Mouse (Mus musculus) frontal cortex, adult (tissue): ENCODE data around the gene Dnajc3.

Experiments
- ATAC-seq: cut with Nextera tagmentation; 2 replicates; pipeline ENCODE4 v1.9.2; 2017; ENCODE audit warnings: mild to moderate bottlenecking, moderate library complexity, mixed read lengths; ENCODE audit not compliant: low TSS enrichment

Gene Dnajc3

DNA sequence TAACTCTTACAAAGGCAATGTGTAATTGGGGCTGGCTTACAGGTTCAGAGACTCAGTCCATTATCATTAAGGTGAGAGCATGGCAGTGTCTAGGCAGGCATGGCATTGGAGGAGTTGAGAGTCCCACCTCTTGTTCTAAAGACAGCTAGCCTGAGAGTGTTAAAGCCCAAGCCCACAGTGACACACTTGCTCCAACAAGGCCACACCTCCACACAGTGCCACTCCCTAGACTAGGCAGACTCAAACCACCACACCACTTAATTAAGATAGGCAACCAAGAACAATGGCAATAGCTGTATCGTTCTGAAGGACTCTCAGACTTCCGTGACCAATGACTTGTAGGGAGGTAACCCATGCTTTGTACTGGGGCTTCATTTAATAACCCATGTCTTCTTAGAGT, 7.0 kb upstream of the Dnajc3 start:
- no peak for ATAC-seq

DNA sequence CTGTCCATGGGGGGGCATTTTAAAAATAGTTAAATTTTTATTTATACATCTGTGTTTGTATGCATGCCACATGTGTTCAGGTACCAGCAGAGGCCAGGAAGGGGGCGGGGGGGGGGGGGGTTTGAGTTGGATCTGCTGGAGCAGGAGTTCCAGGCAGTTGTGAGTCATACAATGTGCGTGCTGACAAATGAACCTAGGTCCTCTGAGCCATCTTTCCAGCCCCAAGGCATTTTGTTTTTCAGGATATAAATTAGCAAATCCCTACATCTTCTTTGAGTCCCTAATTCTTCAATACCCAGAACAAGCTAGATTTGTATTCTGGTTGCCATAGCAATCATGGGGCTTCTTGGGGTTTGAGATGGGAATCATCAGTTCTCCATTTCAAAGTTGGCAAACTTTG, 6.6 kb upstream of the Dnajc3 start:
- no peak for ATAC-seq

DNA sequence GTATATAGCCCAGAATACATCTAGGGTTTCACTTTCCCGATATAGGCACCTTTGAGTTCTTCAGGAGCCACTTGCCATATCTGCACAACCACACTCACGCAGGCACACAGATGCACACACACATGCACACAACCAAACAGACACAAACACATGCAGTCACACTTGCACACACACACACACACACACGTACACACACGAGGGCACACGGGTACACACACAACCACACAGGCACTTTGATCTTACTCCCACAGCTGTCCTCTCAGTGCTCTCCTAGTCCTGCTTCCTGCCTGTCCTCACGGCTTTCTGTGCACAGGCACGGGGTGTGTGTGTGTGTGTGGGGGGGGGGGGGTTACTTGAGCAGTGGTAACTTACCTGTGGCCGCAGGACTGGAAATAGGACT, 4.8 kb upstream of the Dnajc3 start:
- ATAC-seq = no peak

DNA sequence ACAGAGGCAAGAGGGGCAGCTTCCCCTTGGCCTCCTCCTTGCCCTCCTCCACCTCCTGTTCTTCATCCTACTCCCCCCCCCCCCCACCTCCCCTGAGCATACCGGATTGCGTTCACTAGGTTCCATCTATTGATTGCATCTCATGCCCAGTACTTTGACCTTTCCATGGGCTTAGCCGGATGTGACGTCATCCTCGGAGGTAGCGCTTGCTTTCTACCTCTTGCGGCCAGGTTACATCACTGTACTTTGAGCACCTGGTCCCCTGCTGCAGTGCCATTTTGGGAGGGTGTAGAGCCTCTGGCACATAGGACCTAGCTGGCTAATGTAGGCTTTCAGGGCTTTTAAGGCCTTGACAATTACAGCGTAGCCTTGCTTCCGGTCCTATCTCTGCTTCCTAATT, 3.1 kb upstream of the Dnajc3 start:
- ATAC-seq = no peak

DNA sequence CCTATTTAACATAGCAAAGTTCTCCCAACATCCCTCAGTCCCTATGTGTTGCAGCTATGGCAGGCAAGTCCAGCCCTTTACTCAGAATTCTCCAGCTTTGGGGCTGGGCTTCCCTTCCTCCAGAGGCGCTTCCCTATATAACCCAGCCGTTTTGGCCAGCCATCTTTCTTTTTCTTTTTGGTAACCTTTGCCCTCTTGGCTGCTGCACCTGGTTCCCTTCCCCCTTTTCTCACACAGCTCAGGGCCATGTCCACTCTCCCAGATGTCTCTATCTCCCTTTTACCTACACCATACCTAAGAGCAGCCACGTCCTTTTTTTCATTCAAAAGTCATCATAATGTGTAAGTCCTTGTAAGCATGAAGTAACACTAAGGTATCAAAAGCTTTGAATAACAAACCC, 1.5 kb upstream of the Dnajc3 start:
- no peak for ATAC-seq

DNA sequence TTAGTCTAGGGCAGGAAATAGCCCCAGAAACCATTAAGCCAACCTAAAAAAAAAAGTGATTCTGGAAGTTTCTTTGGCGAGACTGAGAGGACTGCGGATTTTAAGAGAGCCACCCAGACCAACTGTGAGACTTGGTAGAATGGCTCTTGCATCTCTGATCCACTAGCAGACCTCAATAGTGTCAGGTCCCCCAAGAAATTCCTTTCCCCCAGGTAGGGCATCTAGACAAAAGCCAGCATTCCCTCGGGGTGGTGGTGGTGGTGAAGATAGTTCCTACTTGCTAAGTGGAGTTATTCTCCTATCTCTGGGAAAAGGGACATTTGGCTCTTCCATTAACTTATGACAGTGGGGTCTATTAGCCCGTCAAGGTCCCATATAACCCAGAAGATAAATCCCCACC, 824 bp upstream of the Dnajc3 start:
- no peak for ATAC-seq

DNA sequence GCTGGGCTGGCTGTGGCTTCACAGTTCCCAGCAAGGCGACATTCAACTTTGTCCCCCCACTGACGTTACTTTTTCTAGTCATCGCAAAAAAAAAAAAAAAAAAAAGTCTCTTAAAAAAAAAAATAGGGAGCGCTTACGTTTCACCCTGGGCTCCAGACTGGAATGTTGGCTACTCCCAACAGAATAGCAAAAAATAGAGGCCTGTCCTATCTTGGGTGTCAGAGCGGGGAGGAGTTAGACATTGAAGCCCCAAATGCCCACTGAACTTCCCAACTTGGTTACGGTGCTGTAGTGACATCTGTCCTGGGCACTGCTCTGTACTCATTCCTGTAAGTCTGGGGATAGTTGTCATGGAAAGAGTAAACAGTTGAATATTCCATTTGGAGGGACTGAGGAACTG, 775 bp downstream of the Dnajc3 start:
- ATAC-seq = no peak

DNA sequence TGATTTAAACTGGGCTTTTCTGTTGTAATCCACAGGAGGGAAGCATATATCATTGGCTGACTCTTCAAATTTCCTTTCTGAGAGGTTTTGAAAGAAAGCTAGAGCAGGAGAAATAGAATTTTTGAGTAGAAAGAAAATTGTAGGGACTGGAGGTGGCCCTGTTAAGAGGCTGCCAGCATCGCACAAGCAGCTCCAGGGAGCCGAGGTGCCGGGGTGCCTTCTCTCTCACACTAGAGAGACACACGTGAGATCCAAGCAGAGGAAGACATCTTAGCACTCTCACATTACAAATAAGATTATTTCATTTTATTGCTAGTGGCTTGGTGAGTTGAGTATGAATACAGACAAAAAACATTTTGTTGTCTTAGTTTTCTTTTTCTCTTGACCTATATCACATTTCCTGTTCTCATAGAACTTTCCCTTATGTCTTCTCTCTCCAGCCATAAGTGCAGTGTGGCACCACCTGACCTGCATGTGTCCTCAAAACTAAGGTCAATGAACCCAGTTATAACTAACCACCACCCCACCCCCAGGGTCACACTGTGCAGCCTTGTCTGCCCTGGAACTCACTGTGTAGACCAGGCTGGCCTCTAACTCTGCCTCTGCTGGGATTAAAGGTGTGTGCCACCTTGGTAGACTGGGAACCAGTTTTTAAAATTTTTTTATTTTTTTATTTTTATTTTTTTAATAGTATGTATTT, 3.2 kb downstream of the Dnajc3 start:
- ATAC-seq = no peak

DNA sequence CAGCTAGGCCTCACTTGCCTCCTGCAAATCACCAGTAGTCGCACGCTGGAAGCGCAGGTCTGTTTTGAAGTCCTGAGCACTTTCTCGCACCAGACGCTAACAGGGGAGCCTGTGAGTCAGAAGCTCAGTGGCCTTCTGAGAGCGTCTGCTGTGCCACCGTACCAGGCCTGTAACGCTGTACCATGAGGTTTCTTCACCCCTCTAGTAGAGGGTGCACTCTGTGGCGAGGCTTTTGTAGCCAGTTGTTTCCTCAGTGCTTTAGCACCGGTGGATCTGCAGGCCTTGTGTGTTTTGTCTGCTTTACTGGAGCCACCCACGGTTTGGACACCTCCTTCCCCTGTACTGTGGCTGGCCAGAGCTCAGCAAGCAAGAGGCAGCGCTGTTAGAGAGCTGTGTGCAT, 4.3 kb downstream of the Dnajc3 start:
- ATAC-seq = peak; percentile 21

DNA sequence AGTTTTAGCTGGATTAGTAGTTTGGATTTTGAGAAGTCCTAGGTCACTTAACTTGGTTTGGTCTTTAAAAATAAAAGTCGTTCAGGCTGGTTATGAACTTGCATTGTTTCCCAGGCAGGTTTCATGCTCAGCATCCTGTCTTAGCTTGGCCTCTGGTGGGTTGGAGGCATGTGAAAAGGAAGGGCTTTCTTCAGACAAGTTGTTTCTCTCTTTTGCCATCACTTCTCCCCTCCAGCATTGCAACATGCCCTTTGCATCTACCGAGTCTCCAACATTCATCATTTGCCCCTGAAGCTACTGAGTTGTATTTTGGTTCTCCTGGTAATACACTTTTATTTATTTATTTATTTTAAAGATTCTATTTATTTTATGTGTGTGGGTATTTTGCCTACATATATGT, 6.9 kb downstream of the Dnajc3 start:
- no peak for ATAC-seq

DNA sequence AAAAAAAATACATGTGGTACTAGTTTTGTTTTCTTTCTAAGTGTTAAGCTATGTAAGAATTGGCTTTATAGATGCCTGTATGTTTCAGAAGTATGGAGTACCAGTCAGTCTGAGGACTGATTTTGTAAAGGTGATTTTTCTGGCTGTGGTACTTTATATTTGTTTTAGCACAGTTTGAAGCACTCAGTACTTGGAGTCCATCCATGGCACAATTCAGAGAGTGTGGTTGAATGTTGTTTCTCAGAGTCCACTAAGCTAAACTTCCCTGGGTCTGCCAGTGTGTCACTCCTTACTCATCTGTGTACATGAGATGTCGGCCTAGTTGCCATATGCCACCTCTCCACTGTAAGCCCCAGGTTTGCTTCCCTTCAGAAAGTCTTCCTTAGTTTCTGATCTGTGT, 11.1 kb downstream of the Dnajc3 start:
- ATAC-seq = no peak

DNA sequence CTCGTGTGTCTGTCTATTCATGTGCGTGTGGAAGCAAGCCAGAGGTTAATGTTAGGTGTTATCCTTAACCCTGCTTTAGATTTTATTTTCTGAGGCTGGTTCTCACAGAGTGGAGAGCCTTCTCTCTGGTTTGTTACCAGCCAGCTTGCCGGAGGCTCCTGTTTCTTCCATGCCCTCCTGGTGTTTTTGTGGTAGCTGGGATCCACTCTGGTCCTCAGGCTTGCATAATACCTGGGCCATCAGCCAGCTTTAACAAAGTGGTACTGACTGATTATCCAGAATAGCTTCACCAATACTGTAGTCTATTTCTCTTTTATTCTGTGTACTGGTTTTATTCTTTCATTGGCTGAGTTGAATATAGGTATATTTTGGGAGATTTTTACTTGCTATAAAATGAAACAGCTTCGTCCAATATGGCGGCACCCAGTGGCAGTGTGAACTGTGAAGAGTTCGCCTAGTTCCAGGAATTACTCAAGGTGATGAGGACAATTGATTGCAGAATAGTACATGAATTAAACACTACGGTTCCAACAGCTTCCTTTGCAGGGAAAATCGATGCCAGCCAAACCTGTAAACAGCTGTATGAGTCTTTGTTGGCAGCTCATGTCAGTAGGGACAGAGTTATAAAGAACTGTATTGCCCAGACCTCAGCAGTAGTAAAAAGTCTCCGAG, 14.3 kb downstream of the Dnajc3 start:
- no peak for ATAC-seq

DNA sequence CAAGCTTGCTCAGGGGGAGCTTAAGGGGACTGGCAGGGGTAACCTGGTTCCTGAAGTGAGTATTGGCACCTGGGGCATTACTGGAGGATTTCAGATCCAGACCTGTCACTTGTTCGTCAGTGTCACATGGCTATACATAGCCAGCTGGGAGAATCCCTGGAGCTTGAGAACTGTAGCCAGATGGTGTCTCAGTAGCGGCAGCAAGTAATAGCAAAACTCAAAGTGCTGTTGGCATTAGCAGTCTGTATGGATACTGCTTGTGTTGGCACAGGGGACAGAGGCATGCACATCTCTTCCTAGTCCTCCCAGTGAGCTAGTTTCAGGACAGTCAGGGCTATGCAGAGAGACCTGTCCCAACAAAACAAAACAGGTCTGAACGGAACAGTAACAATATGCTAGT, 20.2 kb downstream of the Dnajc3 start:
- ATAC-seq = peak; percentile 50

DNA sequence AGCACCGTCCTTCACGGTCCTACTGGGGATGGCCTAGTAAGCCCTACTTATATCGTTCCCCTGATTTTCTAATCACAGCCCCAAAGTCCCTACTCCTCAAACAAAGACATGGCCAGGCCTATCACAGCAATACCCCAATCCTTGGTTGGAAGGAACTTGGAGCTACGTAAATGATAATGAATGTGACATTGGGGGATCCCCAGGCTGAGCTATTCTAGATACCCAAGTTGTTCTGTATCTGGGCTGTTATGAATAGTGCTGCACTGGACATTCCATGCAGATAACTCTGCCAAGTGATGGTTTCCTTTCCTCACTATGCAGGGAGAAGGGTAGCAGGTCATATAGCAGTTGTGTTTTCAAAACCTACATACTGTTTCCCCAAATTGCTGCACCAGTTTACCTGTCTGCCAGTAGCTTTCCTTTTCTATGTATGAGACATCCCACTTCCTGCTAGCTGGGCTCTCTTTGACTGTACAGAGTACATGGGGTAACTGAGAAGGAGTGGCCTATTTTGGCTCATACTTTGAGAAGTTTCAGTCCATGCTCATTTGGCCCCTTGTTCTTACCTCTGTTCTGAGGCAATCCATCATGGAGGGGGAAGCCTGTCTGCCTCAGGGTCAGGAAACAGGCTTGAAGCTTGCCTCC, 27.7 kb downstream of the Dnajc3 start:
- no peak for ATAC-seq

DNA sequence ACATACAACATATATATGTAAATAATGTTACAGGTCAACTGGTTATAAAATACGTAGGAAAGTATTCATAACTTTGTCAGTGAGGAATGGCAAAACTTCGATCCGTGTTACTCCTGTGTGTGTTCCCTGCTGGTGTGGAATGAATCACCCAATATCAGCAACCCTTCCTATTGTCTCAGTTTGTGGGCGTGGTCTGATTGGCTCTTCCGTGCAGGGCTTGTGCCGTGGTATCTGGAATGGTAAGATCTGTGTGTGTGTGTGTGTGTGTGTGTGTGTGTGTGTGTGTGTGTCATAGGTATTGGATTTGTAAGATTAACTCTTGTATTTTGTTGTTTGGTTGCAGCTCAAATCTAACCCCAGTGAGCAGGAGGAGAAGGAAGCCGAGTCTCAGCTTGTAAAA, 29.9 kb downstream of the Dnajc3 start:
- no peak for ATAC-seq

DNA sequence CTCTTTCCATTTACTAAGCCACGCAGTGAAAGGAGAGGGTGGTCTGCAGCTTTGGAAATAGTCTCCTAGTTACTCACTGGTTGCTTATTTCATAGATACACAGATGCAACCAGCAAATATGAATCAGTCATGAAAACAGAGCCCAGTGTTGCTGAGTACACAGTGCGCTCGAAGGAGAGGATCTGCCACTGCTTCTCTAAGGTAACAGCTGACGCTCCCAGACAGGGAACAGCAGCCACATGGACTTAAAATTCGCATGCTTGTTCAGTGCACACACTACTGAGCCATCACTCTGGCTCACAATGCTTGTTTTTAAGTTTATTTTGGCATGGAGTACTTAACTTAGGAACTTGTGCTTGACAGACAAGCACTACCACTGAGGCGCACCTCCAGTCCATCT, 34.5 kb downstream of the Dnajc3 start:
- ATAC-seq = no peak

DNA sequence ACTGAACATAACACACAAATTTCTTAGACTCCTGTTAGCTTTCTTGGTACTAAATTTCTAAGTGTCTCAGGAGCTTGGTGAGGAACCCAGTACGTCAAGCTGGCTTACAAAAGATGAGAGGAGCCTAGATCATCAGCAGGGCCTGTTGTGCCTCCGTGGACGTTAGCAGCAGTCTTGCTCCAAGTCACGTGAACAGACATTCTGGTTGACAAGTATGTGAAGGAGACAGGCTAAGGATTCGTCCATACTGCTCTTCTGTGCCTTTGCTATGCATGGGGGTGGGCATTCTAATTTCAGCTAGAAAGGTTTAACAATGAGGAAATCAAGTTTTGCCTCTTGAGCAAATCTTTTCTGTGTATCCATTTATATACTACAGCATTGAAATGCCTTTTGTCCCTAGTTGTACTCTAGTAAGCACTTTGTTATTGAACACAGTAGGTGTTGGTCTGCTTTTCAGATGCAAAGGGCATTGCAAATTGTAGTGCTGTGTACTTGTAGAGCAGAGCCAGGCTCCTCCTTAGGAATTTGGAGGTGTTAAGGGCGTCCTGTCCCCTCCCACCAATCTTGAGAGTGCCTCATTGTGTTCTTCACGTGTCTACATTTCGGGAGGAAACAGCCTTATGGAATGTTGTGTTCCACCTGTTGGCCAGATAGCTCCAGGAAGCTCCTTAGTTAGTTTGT, 39.5 kb downstream of the Dnajc3 start:
- no peak for ATAC-seq

DNA sequence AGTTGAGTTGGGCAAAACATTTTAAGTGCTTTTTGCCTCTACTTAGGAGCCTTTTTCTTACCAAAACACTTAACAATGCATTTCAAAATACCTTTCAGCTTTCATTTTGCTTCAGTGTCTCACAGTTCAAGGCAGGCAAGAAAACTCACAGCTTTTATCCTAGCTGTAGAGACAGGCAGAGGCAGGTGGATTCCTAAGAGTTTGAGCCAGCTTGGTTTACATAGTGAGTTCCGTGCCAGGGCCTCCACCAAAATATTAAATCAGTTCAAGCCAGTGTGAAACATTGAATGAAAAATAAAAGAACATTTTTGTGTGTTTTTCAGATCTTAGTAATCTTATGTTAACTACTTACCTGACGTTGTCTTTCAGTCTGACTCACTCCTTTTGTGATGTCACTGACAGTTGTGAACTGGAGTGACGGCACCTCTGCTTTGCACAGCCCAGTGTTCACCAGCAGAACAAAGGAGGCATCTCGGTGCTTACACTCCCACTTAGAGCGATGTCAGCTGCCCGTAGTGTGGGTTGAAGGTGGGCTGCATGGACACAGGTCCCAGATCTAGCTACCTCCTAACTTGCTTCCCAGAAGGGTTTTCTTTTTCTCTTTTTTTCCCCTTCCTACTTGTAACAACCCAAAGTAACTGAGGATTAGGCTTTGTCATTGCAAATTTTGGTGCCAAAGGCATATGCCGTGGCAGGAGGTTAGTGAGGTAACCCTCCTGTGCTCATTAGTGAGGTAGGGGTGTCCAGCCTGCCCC, 42.0 kb downstream of the Dnajc3 start:
- ATAC-seq = no peak

DNA sequence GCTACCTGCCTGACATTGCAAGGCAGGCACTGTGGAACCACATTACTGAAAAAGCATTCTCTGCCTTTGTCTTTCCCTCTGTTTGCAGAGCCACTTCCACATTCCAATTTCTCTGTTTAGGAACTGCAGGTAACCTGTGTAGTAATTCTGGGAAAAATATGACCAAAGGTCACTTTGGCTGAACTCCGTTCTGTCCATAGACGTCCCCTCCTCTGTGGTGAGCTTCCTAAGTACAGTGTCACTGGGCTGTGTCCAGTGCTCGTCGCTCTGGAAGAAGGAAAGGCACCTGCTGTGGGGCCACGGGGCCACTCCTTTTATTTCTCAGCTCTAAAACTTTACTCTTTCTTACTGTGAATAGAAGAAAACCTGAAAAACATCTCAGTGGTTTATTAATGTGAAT, 42.6 kb downstream of the Dnajc3 start:
- ATAC-seq = no peak

DNA sequence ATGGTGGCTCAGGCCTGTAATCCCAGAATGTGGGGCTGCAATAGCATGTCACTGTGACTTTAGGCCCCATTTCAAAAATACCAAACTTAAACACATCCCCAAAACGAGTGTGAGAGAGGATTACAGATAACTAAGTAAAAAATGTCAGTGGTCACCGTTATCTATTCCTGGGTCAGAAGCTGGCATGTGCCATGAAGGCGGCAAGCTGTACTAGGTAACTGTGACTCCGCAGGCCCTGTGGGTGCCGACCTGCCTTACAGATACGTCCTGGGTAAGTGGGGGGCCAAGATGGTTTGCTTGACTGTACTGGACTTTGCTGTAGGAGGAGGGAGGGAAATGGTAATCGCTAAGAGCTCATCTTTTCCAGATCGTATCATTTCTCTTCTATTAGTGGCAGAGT, 43.1 kb downstream of the Dnajc3 start:
- ATAC-seq = no peak

DNA sequence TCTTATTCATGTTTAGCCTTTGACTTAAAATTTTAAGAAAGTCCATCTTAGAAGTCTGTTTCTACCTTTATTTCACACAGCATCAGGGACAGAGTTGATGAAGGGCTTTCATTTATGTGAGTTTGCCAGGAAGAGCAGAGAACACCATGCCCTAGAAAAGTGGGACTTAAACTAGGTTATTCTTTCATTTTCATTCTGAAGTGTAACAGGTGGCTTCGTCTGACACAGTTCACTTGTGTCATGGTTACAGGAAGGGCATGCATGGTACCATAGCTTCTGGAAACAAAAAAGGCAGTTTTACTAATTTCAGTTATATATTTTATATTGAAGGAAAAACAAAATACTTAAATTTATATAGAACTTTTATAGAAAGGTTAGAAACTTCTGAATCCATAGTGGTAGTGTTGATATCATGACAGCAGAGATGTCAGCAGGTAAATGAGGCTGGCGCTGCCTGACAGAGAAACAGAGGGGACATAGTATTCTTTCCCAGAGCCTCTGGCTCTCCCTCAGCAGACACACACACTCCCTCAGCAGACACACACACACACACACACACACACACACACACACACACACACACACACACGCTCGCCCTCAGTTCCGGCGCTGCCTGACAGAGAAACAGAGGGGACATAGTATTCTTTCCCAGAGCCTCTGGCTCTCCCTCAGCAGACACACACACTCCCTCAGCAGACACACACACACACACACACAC, 44.1 kb downstream of the Dnajc3 start:
- ATAC-seq = peak; percentile 25
